Mouse (Mus musculus) ES-Bruce4 (cell line): Measurements from ENCODE around the gene Plau. TPM values are rescaled to one million over a fixed set of nuclear protein-coding genes. Genes with fewer than 3 reads are reported as not detected.

ENCODE experiments used
- H3K27ac ChIP-seq: 2 replicates; pipeline ENCODE4 v1.5.1; 2012; ENCODE audit warnings: low read length, inconsistent platforms; ENCODE audit not compliant: insufficient read depth
- H3K27me3 ChIP-seq: 2 replicates; pipeline ENCODE4 v1.6.1; 2012; ENCODE audit warnings: mild to moderate bottlenecking, low read length, inconsistent platforms; ENCODE audit not compliant: control insufficient read depth, poor library complexity, insufficient read depth, severe bottlenecking
- H3K36me3 ChIP-seq: 2 replicates; pipeline ENCODE4 v1.6.1; 2012; ENCODE audit warnings: inconsistent platforms, mild to moderate bottlenecking, low read length, moderate library complexity; ENCODE audit not compliant: control insufficient read depth, poor library complexity, insufficient read depth, severe bottlenecking
- H3K4me1 ChIP-seq: one replicate; pipeline ENCODE4 v1.8.1; 2011; ENCODE audit warnings: low read length; ENCODE audit not compliant: control insufficient read depth, insufficient read depth
- H3K4me3 ChIP-seq: 2 replicates; pipeline ENCODE4 v1.5.1; 2011; ENCODE audit warnings: low read depth, mild to moderate bottlenecking, low read length
- H3K9ac ChIP-seq: 2 replicates; pipeline ENCODE4 v1.6.1; 2012; ENCODE audit warnings: low read depth, mild to moderate bottlenecking, inconsistent platforms; ENCODE audit not compliant: poor library complexity, severe bottlenecking
- H3K9me3 ChIP-seq: replicated peaks from 2 replicates; pipeline ENCODE4 v1.6.1; 2012; ENCODE audit warnings: mild to moderate bottlenecking, low read length, inconsistent platforms; ENCODE audit not compliant: control insufficient read depth, poor library complexity, insufficient read depth, severe bottlenecking
- CTCF ChIP-seq: IDR thresholded peaks from one replicate; pipeline ENCODE4 v1.8.1; 2011; ENCODE audit warnings: low read depth, low read length
- EP300 ChIP-seq: IDR thresholded peaks from 2 replicates; pipeline ENCODE4 v1.6.1; 2011; ENCODE audit warnings: low read depth, low read length; ENCODE audit not compliant: insufficient read depth
- POLR2A ChIP-seq: IDR thresholded peaks from one replicate; pipeline ENCODE4 v1.8.1; 2011; ENCODE audit warnings: low read length; ENCODE audit not compliant: insufficient read depth
- polyA plus RNA-seq: library from polyadenylated mRNA; stranded (reverse); fragments of >200 nt; gene quantifications from 2 replicates; pipeline ENCODE4 v1.2.4, GENCODE M21; 2011; ENCODE audit warnings: low read depth; ENCODE audit not compliant: missing spikeins, insufficient read depth, insufficient read length

Plau gene
- polyA plus RNA-seq, 1 experiment, result 5.5 TPM

- no peak for TF ChIP-seq CTCF
- TF ChIP-seq POLR2A, result no peak
- no peak for TF ChIP-seq EP300
- H3K4me1 ChIP-seq, result no peaks in the 10 kb centered on the region
- H3K27ac ChIP-seq, result no peak overlapping the region
- no peak overlapping the region for H3K9ac ChIP-seq
- H3K4me3 ChIP-seq, result no peak overlapping the region
- no peaks in the 10 kb centered on the region for H3K27me3 ChIP-seq
- no peaks in the 10 kb centered on the region for H3K36me3 ChIP-seq
- no peaks in the 10 kb centered on the region for H3K9me3 ChIP-seq
Observed at GRCm38 (mm10) chr14:20866365-20866764, 29.9 kb downstream of the Plau start.

GRCm38 (mm10) chr14:20870110-20870509 lies 33.6 kb downstream of the Plau start:
- Histone ChIP-seq H3K27me3 (no peaks in the 10 kb centered on the region), H3K27ac (no peak overlapping the region), H3K9ac (no peak overlapping the region), H3K36me3 (no peaks in the 10 kb centered on the region), H3K4me3 (no peak overlapping the region), H3K9me3 (no peaks in the 10 kb centered on the region), H3K4me1 (no peaks in the 10 kb centered on the region)
- TF ChIP-seq POLR2A (no peak), CTCF (no peak), EP300 (no peak)

GRCm38 (mm10) chr14:20871495-20871894 lies 35.0 kb downstream of the Plau start:
- no peak overlapping the region for H3K9ac ChIP-seq
- H3K9me3 ChIP-seq, result no peaks in the 10 kb centered on the region
- no peaks in the 10 kb centered on the region for H3K36me3 ChIP-seq
- H3K27me3 ChIP-seq, result no peaks in the 10 kb centered on the region
- no peak overlapping the region for H3K27ac ChIP-seq
- no peak overlapping the region for H3K4me3 ChIP-seq
- H3K4me1 ChIP-seq, result no peaks in the 10 kb centered on the region
- TF ChIP-seq CTCF (no peak), EP300 (no peak), POLR2A (no peak)

- no peak overlapping the region for H3K27ac ChIP-seq
- no peaks in the 10 kb centered on the region for H3K9me3 ChIP-seq
- no peaks in the 10 kb centered on the region for H3K36me3 ChIP-seq
- TF ChIP-seq EP300 (no peak), CTCF (peak; percentile 91)
- no peaks in the 10 kb centered on the region; the same call in 1 of the 2 replicates for H3K27me3 ChIP-seq
- H3K4me1 ChIP-seq, result no peaks in the 10 kb centered on the region
- no peak overlapping the region for H3K9ac ChIP-seq
- H3K4me3 ChIP-seq, result no peak overlapping the region
Observed at GRCm38 (mm10) chr14:20873307-20873706, 36.8 kb downstream of the Plau start.

GRCm38 (mm10) chr14:20873931-20874330 lies 37.5 kb downstream of the Plau start:
- no peak overlapping the region for H3K9ac ChIP-seq
- H3K27ac ChIP-seq, result no peak overlapping the region
- no peak overlapping the region for H3K4me3 ChIP-seq
- no peaks in the 10 kb centered on the region for H3K36me3 ChIP-seq
- no peaks in the 10 kb centered on the region for H3K4me1 ChIP-seq
- no peak for TF ChIP-seq CTCF
- TF ChIP-seq POLR2A, result no peak
- no peak for TF ChIP-seq EP300
- H3K27me3 ChIP-seq, result no peaks in the 10 kb centered on the region; the same call in 1 of the 2 replicates
- no peaks in the 10 kb centered on the region for H3K9me3 ChIP-seq

- no peak overlapping the region for H3K4me3 ChIP-seq
- no peak for TF ChIP-seq CTCF
- no peak for TF ChIP-seq EP300
- no peak for TF ChIP-seq POLR2A
- H3K27ac ChIP-seq, result no peak overlapping the region
- no peak overlapping the region for H3K9ac ChIP-seq
- H3K27me3 ChIP-seq, result no peaks in the 10 kb centered on the region
- no peaks in the 10 kb centered on the region for H3K9me3 ChIP-seq
- no peaks in the 10 kb centered on the region for H3K4me1 ChIP-seq
- H3K36me3 ChIP-seq, result no peaks in the 10 kb centered on the region
Observed at GRCm38 (mm10) chr14:20884691-20885090, 48.2 kb downstream of the Plau start.
